Comparison of ENCODE assay signal across 9 mouse cellular contexts in genomic region chr13:9562921-9563320, GRCm38 (mm10).
DNase-seq lines count a peak whose midpoint lies in the region; ATAC-seq and TF ChIP-seq lines count a peak whose summit lies in the region.
"Had no signal": no experiment of that assay in that cellular context is flagged by ENCODE, and none has a peak within 500 bp of the region (broad histone marks: within the 10 kb centered on the region; RNA-seq: fewer than 3 reads in every experiment).

No protein-coding gene starts in this region.

- H3K9me3 ChIP-seq in liver, embryonic 13.5 days (replicated peaks) = no peaks in the 10 kb centered on the region
- no peaks in the 10 kb centered on the region for H3K9me3 ChIP-seq in forebrain, embryonic 16.5 days (ENCODE audit: control insufficient read depth, low read length)

- H3K27me3 ChIP-seq in liver, embryonic 13.5 days = no peaks in the 10 kb centered on the region
- no peaks in the 10 kb centered on the region for H3K27me3 ChIP-seq in forebrain, embryonic 16.5 days (replicated peaks; ENCODE audit: control insufficient read depth, insufficient read depth, low read length)

- no peak for ATAC-seq in liver, embryonic 13.5 days (ENCODE audit: low read depth)
- ATAC-seq in forebrain, embryonic 16.5 days = no peak

- no peak overlapping the region for H3K9ac ChIP-seq in liver, embryonic 13.5 days
- no peak overlapping the region for H3K9ac ChIP-seq in forebrain, embryonic 16.5 days (replicated peaks; ENCODE audit: low read depth, low read length)

- no peak overlapping the region for H3K4me3 ChIP-seq in gastrocnemius, adult 2 months
- no peak overlapping the region for H3K4me3 ChIP-seq in liver, embryonic 13.5 days (replicated peaks)
- no peak overlapping the region for H3K4me3 ChIP-seq in forebrain, embryonic 16.5 days (replicated peaks; ENCODE audit: low read length)

- H3K4me2 ChIP-seq in liver, embryonic 13.5 days = no peak overlapping the region
- no peak overlapping the region for H3K4me2 ChIP-seq in forebrain, embryonic 16.5 days (ENCODE audit: low read length)

- intact Hi-C loops in gastrocnemius, adult 2 months (cut with DNase I) = no loop called here
- intact Hi-C loops in gastrocnemius, postnatal 36 days (cut with DNase I) = no loop called here

- H3K27ac ChIP-seq in gastrocnemius, adult 2 months = no peak overlapping the region
- H3K27ac ChIP-seq in liver, embryonic 13.5 days = no peak overlapping the region
- no peak overlapping the region for H3K27ac ChIP-seq in forebrain, embryonic 16.5 days (ENCODE audit: low read length)
- H3K27ac ChIP-seq: macrophage had no signal

- TF ChIP-seq CTCF in gastrocnemius, adult 2 months (IDR thresholded peaks at IDR 0.05) = peak; percentile 52

- H3K36me3 ChIP-seq in liver, embryonic 13.5 days = no peaks in the 10 kb centered on the region
- 0 out of 2 replicates have a peak, but pooled peaks cover 2% of the 10 kb centered on the region for H3K36me3 ChIP-seq in forebrain, embryonic 16.5 days (ENCODE audit: control insufficient read depth, insufficient read depth)

- WGBS in liver, embryonic 13.5 days (ENCODE audit: insufficient replicate concordance) = 6% methylated on average over 2 of the region's 2 CpGs
- 11% methylated on average over 2 of the region's 2 CpGs for WGBS in forebrain, embryonic 16.5 days

- H3K4me1 ChIP-seq in liver, embryonic 13.5 days (replicated peaks) = no peaks in the 10 kb centered on the region
- H3K4me1 ChIP-seq in forebrain, embryonic 16.5 days (replicated peaks; ENCODE audit: control insufficient read depth, insufficient read depth, low read length) = no peaks in the 10 kb centered on the region

- peak; percentile 36 for DNase-seq in gastrocnemius, adult 2 months
- DNase-seq in gastrocnemius, postnatal 36 days = no peak
- DNase-seq in right cerebral cortex, postnatal 4 days = peak; percentile 16
- no peak for DNase-seq in right cerebral cortex, adult 2 months (ENCODE audit: low spot score in 2 of 2)
- DNase-seq in c-Kit-positive CD71-positive TER-119-negative erythroid progenitor cells, embryonic 14.5 days (ENCODE audit: low read depth) = peak; percentile 41
- DNase-seq in liver, embryonic 13.5 days = peak; percentile 18
- DNase-seq in spleen, postnatal 4 days (ENCODE audit: low spot score in 2 of 2) = peak; percentile 23 to 67

Comparison
In these comparisons a context has a peak if more than half of its experiments do, and no peak if none do; other contexts are left out.
1. DNase-seq: peak in gastrocnemius, adult 2 months (single experiment), right cerebral cortex, postnatal 4 days (single experiment), c-Kit-positive CD71-positive TER-119-negative erythroid progenitor cells, embryonic 14.5 days (single experiment), liver, embryonic 13.5 days (single experiment) and spleen, postnatal 4 days (2 of 2); none in gastrocnemius, postnatal 36 days (0 of 2) and right cerebral cortex, adult 2 months (0 of 2).